Mouse (Mus musculus) natural killer cell, adult 2 months (primary cell): ENCODE data around the gene Eif4g1.

ENCODE experiments used
- DNase-seq, 2 experiments: peaks; one replicate each; pipeline ENCODE4 v3.0.0; 2022; ENCODE audit warnings: low spot score in 2 of 2

Gene Eif4g1

DNA sequence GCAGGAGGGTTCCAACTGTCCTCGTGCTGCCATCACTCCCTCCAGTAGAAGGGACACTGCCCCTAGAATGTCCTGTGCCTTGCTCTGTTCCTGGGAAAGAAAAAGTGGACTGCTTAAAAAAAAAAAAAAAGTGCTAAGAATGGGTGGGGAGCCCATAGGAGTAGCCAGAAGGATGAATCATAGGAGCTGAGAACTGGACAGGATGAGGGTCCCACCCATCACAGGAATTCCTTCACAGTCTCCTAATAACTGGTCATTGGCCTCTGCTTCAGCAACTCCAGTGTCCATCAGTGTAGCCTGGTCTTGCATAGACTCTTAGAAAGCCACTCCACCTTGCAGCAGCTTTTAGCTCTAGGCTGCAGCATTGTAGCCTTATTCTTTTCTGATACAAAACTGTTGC lies 58.3 kb downstream of the Eif4g1 start:
- DNase-seq: no peak

- no peak for DNase-seq
These were observed 62.2 kb downstream of the Eif4g1 start for GRCm38 (mm10) chr16:20730293-20730711.

GRCm38 (mm10) chr16:20731688-20732087 lies 63.6 kb downstream of the Eif4g1 start:
- no peak for DNase-seq

DNA sequence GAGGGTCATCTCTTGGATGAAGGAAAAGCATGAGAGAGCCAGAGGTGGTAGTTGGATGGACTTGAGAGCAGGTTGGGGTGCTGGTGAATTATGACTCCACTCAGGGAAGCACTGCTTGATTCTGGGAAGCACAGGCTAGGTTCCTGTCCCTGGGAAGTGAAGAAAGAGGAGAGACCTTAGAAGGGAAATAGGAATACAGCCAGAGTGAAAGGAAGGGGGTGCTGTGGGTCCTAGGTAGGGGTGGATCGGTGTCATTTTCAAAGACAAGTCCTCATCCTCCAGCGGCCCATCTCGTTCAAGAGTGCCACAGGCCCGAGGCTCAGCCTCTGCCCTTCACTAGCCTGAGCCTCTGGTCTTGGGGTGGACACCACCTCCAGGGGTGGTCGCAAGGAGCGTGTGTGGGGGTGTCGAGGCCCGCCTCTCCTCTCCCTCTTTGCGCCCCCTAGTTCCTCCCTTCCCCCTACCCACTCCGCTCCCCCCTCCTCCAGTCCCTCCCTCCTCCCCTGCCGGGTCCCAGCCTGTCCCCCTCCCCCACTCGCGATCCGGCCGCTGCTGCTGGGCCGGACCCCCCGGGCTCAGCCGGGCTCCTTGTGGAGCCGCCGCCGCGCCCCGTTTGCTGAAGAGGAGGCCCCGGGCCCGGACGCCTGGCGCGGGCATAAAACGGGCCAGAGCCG lies 64.3 kb downstream of the Eif4g1 start:
- no peak for DNase-seq

DNA sequence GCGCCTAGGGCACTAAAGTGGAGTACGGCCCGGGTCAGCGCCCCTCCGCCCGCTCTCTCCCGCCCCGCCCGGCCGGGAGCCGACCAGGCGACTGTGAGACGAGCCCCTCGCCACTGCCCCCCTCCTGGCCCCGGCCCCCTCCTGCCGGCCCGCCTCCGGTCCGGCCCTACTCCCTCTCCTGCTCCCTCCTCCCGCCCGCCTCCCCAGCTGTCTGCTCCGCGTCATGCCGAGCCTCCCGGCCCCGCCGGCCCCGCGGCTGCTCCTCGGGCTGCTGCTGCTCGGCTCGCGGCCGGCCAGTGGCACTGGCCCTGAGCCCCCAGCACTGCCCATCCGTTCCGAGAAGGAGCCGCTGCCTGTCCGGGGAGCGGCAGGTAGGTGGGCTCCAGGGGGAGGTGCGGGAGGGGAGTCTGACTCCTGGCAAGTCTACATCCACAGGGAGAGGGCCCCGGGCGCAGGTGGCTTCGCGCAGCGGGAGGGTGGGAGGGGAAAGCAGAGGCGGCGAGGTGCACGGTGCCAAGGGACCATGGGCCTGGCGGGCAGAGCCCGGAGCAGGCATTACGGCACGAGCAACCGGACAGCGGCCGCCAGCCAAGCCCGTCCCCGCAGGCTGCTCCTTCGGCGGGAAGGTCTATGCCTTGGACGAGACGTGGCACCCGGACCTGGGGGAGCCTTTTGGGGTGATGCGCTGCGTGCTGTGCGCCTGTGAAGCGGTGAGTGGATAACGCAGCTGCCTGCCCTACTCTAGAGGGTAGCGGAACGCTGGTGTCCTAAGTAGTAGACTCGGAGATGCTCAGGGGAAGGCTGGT lies 65.0 kb downstream of the Eif4g1 start, which contains the start of gene Chrd:
Gene Chrd, plus strand, starts transcription at position 203 of the 806 bp plus-strand sequence.
- no peak for DNase-seq

- no peak for DNase-seq
These were observed 65.9 kb downstream of the Eif4g1 start, which contains the start of gene Thpo for GRCm38 (mm10) chr16:20733731-20734730. Gene Thpo, minus strand, starts transcription at chr16:20734511.

GRCm38 (mm10) chr16:20735651-20736050 lies 67.5 kb downstream of the Eif4g1 start:
- DNase-seq: no peak

DNA sequence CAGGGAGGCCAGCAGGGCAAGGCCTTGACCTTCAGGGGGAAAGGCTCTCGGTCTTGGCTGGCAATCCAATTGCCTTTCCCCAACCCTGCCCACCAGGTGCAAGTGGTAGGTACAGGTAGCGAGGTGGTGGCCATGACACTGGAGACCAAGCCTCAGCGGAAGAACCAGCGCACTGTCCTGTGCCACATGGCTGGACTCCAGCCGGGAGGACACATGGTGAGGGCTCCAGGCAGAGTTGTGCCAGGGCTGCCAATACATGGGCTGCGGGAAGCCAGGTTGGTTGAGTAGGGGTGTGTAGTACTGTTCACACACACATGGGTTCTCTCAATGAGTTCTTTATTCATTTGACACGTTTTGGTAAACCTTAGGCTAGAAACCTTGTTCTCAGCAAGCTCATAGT lies 68.1 kb downstream of the Eif4g1 start:
- no peak for DNase-seq

DNA sequence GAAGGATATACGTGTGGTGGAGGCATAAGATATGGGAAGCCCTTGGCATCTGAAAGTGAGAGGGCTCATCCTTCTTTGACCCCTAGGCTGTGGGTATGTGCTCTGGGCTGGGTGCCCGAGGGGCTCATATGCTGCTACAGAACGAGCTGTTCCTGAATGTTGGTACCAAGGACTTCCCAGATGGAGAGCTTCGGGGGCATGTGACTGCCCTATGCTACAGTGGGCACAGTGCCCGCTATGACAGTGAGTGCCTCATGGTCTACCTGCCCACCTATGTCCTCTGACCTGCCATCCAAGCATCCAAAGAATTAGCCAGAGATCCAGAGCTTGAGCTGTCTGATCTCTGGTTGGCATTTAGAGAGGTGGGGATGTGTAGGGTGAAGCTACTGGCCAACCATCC lies 68.7 kb downstream of the Eif4g1 start:
- DNase-seq: no peak

DNA sequence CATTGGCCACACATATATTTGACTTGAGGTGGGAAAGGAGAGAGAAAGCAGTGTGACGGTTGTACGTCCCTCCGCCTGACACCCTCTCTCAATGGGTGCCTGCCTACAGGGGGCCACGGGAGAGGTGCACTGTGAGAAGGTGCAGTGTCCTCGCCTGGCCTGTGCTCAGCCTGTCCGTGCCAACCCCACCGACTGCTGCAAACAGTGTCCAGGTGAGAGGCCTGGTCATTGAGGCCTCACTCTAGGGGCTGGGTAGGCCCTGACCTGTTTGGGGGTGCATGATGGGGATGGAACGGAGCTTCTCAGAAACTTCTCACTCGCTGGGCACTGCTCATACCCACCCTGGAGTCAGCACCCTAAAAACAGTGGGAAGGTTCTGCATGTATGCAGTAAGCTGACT lies 71.7 kb downstream of the Eif4g1 start:
- DNase-seq: no peak
